Mouse (Mus musculus): ENCODE data around the gene Tirap.

The Tirap gene

DNA sequence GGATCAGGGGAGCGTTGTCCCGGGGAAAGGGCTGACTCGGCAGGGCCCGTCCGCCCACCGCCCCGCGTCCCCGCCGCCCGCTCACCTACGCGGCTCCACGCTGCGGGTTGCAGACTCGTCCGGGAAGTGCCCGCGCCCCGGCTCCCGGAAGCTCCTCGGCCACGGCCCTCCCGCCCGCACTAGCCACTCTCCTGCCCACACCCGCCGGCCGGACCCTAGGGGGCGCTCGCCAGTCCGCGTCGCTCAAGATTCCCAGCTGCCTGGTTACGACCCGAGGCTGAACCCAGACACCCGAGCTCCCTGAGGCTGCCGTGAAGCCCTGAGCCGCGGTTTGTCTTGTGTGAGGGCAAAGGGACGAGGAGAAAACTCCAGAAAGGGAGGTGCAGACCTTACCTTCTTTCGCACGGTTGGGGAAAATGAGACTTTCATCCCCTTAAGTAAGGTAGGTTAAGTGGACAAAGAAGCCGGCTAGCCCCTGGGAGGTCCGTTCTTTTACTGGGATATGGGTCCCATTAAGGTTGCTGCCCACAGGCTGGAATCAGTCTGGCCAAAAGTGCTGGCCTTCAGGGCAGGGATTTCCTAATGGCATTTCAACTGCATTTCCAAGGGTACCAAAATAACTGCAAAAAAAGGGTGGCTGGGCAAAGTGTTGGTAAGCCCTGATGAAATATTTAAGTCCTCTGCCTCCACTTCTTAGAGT, at the start of gene Tirap, which contains the start of gene Srpr:
Gene Tirap (minus strand): TSS at position 520 of the 700 bp plus-strand sequence.
Gene Srpr (plus strand): TSS at position 404 of the 700 bp plus-strand sequence.
- DNase-seq (ENCODE audit: low spot score in 2 of 2), result peak; percentile 72 to 74

DNA sequence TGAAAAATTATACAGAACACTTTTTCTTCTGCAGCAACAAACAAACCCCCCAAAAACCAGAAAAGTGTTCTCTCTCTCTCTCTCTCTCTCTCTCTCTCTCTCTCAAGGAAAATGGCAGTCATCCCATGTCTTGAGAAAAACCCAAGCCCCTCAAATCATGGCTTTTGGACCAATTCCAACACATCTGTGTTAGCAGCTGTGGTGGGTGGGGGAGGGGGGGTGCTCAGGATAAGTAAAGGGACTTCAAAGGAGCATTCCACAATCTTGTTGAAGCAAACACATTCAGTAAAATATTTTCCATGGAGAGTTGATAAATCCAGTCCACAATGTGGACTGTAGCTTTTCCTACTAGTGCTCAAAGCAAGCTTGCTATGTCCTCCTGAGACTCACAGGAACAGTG, 49.4 kb upstream of the Tirap start:
- no peak for DNase-seq (ENCODE audit: low spot score in 2 of 2)

DNA sequence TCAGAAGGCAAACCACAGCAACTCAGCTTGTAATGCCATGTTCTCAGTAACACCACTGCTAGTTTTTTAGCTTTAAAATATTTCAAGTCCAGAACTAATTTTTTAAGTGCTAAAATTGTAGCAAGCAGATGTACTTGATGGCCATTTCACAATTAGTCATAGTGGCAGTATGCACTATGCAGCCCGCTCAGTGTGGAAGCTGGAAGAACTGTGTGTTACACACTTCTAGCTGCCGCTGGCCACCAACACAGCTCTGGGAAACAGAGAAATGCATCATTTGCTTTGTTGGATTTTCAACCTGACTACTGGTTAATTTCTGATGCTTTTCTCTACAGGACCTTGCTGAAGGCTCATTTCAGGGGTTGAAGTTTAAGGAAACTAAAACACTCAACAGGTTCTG, 47.3 kb upstream of the Tirap start:
- DNase-seq (ENCODE audit: low spot score in 2 of 2), result no peak

DNA sequence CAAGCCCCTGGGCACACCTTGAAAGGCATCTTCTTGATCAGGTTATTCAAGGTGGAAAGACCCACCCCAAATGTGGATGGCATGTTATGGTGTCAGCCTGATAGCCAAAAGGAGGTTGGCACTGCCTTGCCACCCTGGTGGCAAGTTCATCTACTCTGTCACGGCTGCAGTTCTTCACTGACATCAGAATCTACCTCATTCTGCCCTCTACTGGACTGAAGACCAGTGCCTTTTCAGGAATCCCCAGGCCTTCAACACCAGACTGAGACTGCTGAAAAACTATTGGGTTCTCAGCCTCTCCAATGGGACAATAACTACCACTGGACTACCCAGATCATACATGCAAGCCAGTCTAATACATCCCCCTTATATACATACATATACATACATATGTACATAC, 39.6 kb upstream of the Tirap start:
- DNase-seq (ENCODE audit: low spot score in 2 of 2), result no peak

GRCm38 (mm10) chr9:35238915-35239571, 39.0 kb upstream of the Tirap start:
- DNase-seq (ENCODE audit: low spot score in 2 of 2), result no peak

GRCm38 (mm10) chr9:35238371-35238770, 38.3 kb upstream of the Tirap start:
- no peak for DNase-seq (ENCODE audit: low spot score in 2 of 2)

DNA sequence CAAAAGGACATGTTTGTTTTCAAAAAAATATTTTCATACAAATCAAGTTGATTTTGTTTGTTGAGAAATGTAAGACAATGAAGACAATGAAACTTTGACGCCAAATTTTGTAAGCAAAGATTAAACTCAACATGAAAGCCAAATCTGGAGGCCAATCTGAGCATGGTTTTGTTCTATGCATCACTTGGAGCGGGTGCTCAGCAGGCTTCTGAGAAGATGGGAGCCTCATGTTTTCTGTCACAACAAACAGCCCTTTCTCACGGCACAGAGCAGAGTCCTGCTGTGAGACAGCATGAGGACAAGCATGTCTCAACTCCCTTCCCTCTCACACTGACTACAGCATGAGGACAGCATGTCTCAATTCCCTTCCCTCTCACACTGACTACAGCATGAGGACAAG, 35.9 kb upstream of the Tirap start:
- no peak for DNase-seq (ENCODE audit: low spot score in 2 of 2)

GRCm38 (mm10) chr9:35228671-35229070, 28.6 kb upstream of the Tirap start:
- DNase-seq (ENCODE audit: low spot score in 2 of 2), result no peak

- DNase-seq (ENCODE audit: low spot score in 2 of 2), result no peak
These were observed 23.4 kb upstream of the Tirap start for GRCm38 (mm10) chr9:35223466-35223865.

- DNase-seq (ENCODE audit: low spot score in 2 of 2), result no peak
These were observed 17.9 kb upstream of the Tirap start for GRCm38 (mm10) chr9:35217963-35218362.

DNA sequence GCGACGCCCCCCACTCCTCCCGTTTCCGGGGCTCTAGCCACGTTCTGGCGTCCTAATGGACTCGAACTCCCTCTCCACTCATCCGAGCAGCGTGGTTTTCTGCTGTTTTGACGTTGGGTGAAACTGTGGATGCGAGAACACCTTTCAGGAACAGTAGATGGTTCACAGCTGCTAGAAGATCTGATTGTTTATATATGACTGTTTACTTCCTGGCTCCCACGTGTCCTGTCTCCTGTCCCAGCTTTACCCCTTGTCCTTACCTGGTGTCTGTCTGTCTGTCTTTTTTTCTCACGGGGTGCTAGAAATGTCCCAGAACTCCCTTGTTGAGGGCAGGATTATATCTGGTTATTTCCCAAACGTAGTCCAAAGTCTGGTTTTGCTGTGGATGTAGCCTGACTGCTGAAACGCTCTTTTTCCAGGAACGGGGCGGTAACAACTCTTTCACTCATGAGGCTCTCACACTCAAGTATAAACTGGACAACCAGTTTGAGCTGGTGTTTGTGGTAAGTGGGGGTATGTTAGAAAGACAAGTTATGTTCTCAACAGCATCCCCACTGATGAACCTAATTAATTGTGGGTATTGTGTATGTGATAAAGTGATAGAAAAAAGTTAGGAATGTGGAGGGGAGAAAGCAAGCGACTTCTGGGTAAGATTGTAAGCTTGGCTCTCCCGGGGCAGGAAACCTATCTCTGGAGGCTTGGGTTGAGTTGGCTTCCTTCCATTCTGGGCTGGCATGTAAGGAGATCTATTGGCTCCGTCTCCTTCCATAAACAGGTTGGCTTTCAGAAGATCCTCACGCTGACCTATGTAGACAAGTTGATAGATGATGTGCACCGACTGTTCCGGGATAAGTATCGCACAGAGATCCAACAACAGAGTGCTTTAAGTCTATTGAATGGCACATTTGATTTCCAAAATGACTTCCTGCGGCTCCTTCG, 11.8 kb upstream of the Tirap start:
- DNase-seq (ENCODE audit: low spot score in 2 of 2), result no peak

GRCm38 (mm10) chr9:35210542-35211474, 10.7 kb upstream of the Tirap start, which contains the start of gene Foxred1:
Gene Foxred1 (minus strand): TSS chr9:35211055.
- peak; percentile 97 to 98 for DNase-seq (ENCODE audit: low spot score in 2 of 2)

DNA sequence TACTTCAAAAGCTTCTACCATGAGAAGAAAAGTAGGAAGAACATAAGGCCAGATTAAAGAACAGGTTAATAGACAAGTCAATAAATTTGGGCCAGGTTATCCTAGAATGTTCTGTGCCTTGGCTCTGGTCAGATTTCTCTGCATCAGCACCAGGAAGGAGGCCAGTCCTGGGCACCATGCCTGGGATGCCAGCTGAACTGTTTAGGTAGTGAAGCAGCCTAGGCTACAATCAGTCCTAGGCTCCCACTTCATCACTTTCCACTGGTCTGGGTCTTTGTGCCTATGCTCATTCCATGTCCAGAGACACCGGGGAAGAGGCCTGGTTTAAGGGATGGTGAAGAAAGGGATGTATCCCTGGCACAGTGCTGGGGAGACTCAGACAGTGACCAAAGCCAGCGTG, 4.3 kb upstream of the Tirap start:
- no peak for DNase-seq (ENCODE audit: low spot score in 2 of 2)

- no peak for DNase-seq (ENCODE audit: low spot score in 2 of 2)
These were observed 3.4 kb upstream of the Tirap start for GRCm38 (mm10) chr9:35203536-35203935.

GRCm38 (mm10) chr9:35200529-35201060, 504 bp upstream of the Tirap start:
- DNase-seq (ENCODE audit: low spot score in 2 of 2), result no peak

- DNase-seq (ENCODE audit: low spot score in 2 of 2), result no peak
These were observed 933 bp downstream of the Tirap start for GRCm38 (mm10) chr9:35198945-35199771.

DNA sequence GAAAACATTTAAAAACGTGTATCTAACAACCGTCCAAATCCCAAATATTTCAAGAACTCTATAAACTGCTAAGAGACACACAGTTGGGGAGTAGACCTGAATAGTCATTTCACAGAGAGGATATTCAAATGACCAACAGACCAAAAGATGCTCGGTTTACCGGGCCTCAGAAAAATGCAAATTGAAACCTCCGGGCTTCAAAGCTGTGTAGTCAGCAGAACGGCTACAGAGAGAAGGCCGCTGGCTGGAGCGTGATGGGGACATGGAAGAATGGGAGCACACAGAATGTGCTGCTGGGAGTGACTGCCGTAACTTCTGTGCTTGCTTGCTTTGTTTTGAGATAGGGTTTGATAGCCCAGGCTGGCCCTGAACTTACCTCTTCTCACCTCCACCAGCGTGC, 1.7 kb downstream of the Tirap start:
- DNase-seq (ENCODE audit: low spot score in 2 of 2), result no peak

DNA sequence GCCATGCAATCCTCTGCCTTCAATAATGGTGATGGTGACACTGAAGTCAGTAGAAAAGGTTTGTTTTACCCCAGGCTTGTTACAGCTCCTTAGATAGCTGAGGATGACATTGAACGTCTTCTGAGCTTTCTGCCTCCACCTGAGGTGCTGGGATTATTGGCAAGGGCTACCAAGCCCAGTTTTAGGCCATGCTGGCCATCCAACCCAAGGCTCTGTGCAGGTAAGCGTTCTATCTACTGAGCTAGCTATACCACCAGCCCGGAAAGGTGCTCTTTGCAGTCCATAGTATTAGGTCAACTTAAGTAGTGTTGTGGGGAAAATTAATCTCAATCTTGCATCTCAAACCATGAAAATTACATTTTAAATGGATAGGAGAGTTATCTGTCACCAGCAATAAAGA, 2.5 kb downstream of the Tirap start:
- DNase-seq (ENCODE audit: low spot score in 2 of 2), result no peak

- no peak for DNase-seq (ENCODE audit: low spot score in 2 of 2)
These were observed 6.0 kb downstream of the Tirap start for GRCm38 (mm10) chr9:35194048-35194447.

DNA sequence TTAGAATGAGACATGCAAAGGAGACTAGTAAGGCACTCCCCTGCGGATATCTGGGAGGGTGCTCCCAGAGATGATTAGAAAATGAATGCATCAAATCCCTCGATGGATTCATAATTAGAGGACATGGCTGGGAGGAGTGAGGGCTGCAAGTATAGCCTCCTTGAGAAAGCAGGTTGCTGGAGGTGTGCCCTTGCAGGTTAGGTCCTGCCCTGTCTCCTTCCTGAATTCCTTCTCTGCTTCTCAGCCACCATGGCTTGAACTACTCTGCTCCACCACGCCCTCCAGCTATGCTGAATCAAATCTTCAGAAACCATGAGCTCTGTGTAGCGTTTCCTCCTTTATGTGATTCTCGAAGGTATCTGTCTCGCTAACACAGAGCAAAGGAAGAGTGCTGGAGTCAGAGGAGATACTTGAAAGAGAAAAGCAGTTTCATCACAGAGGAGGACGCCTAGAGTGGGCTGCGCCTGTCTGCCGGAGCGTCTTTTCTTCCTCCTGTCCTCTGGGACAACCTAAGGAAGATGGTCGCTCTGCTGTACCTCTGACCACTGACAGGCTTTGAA, 7.0 kb downstream of the Tirap start:
- DNase-seq (ENCODE audit: low spot score in 2 of 2), result no peak
